Mouse (Mus musculus): ENCODE results near the gene Sall4.

- no peak for TF ChIP-seq POLR2A (IDR thresholded peaks at IDR 0.05; ENCODE audit: borderline replicate concordance, insufficient read depth, low read length)
- TF ChIP-seq CTCF (IDR thresholded peaks at IDR 0.05; ENCODE audit: borderline replicate concordance, insufficient read depth, low read depth, low read length): no peak
Observed at GRCm38 (mm10) chr2:168777481-168777880, 9.7 kb upstream of the Sall4 start.

Data from cerebellum, adult 2 months (tissue).